Mouse (Mus musculus) cortical plate, adult 2 months (tissue): Measurements from ENCODE around the gene Tkt.

ENCODE experiments used
- CTCF ChIP-seq: fragments of 200-500 bp; IDR thresholded peaks from 2 replicates; pipeline ENCODE4 v1.5.1; 2011; ENCODE audit warnings: mild to moderate bottlenecking, control low read depth, low read length; ENCODE audit not compliant: insufficient read depth; ENCODE audit errors: extremely low read depth
- POLR2A ChIP-seq: fragments of 200-500 bp; IDR thresholded peaks from 2 replicates; pipeline ENCODE4 v1.6.1; 2011; ENCODE audit warnings: mild to moderate bottlenecking, low read length, control low read depth; ENCODE audit not compliant: insufficient read depth; ENCODE audit errors: extremely low read depth

- no peak for TF ChIP-seq POLR2A
- TF ChIP-seq CTCF = no peak
Measured at GRCm38 (mm10) chr14:30622556-30622955, 74.4 kb downstream of the Tkt start.
